Mouse (Mus musculus) kidney, adult 2 months (tissue): Measurements from ENCODE around the gene Gm44596. TPM values are rescaled to one million over a fixed set of nuclear protein-coding genes. Genes with fewer than 3 reads are reported as not detected.

Source experiments
- DNase-seq: peaks from one replicate; pipeline ENCODE4 v3.0.0; 2021
- H3K27ac ChIP-seq: fragments of 200-500 bp; 2 replicates; pipeline ENCODE4 v1.5.1; 2012; ENCODE audit warnings: low read depth, low read length, control low read depth, inconsistent platforms; ENCODE audit not compliant: insufficient read depth
- H3K27me3 ChIP-seq: fragments of 200-500 bp; replicated peaks from 2 replicates; pipeline ENCODE4 v1.6.1; 2012; ENCODE audit warnings: mild to moderate bottlenecking, moderate library complexity, low read length, inconsistent platforms; ENCODE audit not compliant: control insufficient read depth, insufficient read depth
- H3K36me3 ChIP-seq: fragments of 200-500 bp; 2 replicates; pipeline ENCODE4 v1.6.1; 2012; ENCODE audit warnings: mild to moderate bottlenecking, moderate library complexity, low read length, inconsistent platforms; ENCODE audit not compliant: control insufficient read depth, insufficient read depth
- H3K4me1 ChIP-seq: fragments of 200-500 bp; 2 replicates; pipeline ENCODE4 v1.6.1; 2011; ENCODE audit warnings: low read length; ENCODE audit not compliant: control insufficient read depth, insufficient read depth
- H3K4me3 ChIP-seq: fragments of 200-500 bp; 2 replicates; pipeline ENCODE4 v1.5.1; 2011; ENCODE audit warnings: mild to moderate bottlenecking, low read depth, low read length, control low read depth; ENCODE audit not compliant: insufficient read depth
- CTCF ChIP-seq: fragments of 200-500 bp; conservative IDR thresholded peaks from 2 replicates; pipeline ENCODE4 v1.5.1; 2011; ENCODE audit warnings: low read depth, mild to moderate bottlenecking, control low read depth, low read length, moderate library complexity, mixed read lengths; ENCODE audit not compliant: insufficient read depth, insufficient read length
- POLR2A ChIP-seq: fragments of 200-500 bp; IDR thresholded peaks from one replicate; pipeline ENCODE4 v1.6.1; 2011; ENCODE audit warnings: low read depth, low read length, control low read depth
- WGBS: fragments of 180-500 bp; shearing (Covaris S2); methylation state at CpG from one replicate; pipeline ENCODE4 v1.1.7; 2018; 5-methylcytosine and 5-hydroxymethylcytosine counted together
- polyA plus RNA-seq: library from polyadenylated mRNA; depleted of rRNA; stranded (reverse); fragments of >200 nt; gene quantifications from 2 replicates; pipeline ENCODE4 v1.2.3, GENCODE M21; 2012

The Gm44596 gene
- polyA plus RNA-seq, 1 experiment: not detected

DNA sequence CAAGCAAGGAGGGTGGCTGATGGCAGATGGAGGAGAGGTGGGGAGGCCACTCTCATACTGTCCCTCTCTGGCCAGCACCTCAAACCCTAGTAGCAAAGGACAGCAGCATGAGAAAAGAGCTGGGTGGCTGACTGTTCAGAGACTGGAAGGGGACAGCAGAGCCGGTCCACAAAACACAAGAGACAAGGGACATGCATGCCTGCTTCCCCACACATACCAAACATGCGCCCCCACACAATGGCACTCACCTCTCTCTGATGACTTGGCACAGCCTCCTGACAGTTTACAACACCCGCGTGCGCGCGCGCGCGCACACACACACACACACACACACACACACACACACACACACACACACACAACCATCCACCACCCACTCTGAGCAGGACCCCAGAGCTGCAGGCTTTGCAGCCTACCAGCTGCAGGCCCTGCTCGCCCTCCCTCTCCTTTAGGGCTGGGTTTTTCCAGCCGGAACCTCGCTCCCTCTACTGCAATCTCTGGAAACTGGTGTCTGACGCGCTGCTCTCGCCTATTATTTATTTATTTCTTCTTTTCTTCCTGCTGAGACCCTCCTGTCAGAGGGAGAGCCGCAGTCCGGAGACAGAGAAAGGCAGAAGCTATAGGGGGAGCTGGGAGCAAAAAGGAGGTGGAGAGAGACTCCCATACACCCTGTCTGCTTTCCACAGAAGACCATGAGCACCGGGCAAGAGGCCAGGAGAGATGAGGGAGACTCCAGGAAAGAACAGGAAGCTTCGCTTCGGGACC lies 24.3 kb downstream of the Gm44596 start:
- H3K27me3 ChIP-seq: no peaks in the 10 kb centered on the region
- TF ChIP-seq CTCF: no peak
- no peak for TF ChIP-seq POLR2A
- peak overlapping the region; percentile 19; the same call in 1 of the 2 replicates for H3K27ac ChIP-seq
- H3K4me3 ChIP-seq: peak overlapping the region; percentile 29; the same call in 1 of the 2 replicates
- peak; percentile 27 for DNase-seq
- 28% methylated on average over 21 of the region's 21 CpGs for WGBS
- no peaks in the 10 kb centered on the region for H3K36me3 ChIP-seq
- H3K4me1 ChIP-seq: peaks cover 3% of the 10 kb centered on the region; the same call in 1 of the 2 replicates

- Histone ChIP-seq H3K4me3 (no peak overlapping the region), H3K4me1 (peaks cover 3% of the 10 kb centered on the region; the same call in 1 of the 2 replicates), H3K36me3 (no peaks in the 10 kb centered on the region; the same call in 1 of the 2 replicates), H3K27me3 (no peaks in the 10 kb centered on the region), H3K27ac (no peak overlapping the region)
- 49% methylated on average over 5 of the region's 5 CpGs for WGBS
- TF ChIP-seq CTCF: no peak
- TF ChIP-seq POLR2A: no peak
- no peak for DNase-seq
These were observed 29.4 kb downstream of the Gm44596 start for GRCm38 (mm10) chr6:128404708-128405107.

- DNase-seq: peak; percentile 50
- Histone ChIP-seq H3K4me1 (no peaks in the 10 kb centered on the region), H3K27ac (no peak overlapping the region), H3K36me3 (no peaks in the 10 kb centered on the region; the same call in none of the 2 replicates), H3K27me3 (no peaks in the 10 kb centered on the region), H3K4me3 (no peak overlapping the region)
- TF ChIP-seq POLR2A (no peak), CTCF (no peak)
- WGBS: 64% methylated on average over 7 of the region's 7 CpGs
These were observed 33.3 kb downstream of the Gm44596 start for GRCm38 (mm10) chr6:128408544-128409125.

DNA sequence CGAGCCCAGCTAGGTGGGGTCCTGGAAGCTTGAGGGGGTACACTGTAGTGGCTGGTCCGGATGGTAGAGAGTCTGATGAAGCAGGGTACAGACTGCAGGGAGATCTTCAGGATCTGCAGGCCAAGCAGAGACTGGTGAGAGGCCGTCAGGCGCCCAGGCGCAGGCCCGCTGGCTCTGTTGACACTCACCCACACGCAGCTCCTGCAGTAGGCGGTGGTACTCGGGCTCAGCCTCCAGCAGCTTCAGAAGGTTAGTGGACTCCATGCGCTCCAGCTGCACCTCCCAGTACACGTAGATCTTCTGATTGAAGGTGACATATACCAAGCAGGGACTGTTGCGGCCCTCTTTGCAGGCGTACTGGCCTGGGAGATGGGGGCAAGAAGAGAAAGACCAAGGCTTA lies 35.0 kb downstream of the Gm44596 start:
- no peak overlapping the region for H3K27ac ChIP-seq
- WGBS: 96% methylated on average over 13 of the region's 13 CpGs
- H3K4me1 ChIP-seq: no peaks in the 10 kb centered on the region
- no peak overlapping the region for H3K4me3 ChIP-seq
- DNase-seq: no peak
- TF ChIP-seq CTCF (no peak), POLR2A (no peak)
- no peaks in the 10 kb centered on the region; the same call in none of the 2 replicates for H3K36me3 ChIP-seq
- no peaks in the 10 kb centered on the region for H3K27me3 ChIP-seq

- no peak overlapping the region for H3K27ac ChIP-seq
- WGBS: 11% methylated on average over 3 of the region's 3 CpGs
- no peak overlapping the region for H3K4me3 ChIP-seq
- no peaks in the 10 kb centered on the region; the same call in none of the 2 replicates for H3K36me3 ChIP-seq
- no peaks in the 10 kb centered on the region for H3K27me3 ChIP-seq
- H3K4me1 ChIP-seq: no peaks in the 10 kb centered on the region
- DNase-seq: peak; percentile 80
- peak; percentile 85 for TF ChIP-seq CTCF
- no peak for TF ChIP-seq POLR2A
These were observed 35.8 kb downstream of the Gm44596 start for GRCm38 (mm10) chr6:128411115-128411514.

GRCm38 (mm10) chr6:128416169-128416568 lies 40.9 kb downstream of the Gm44596 start:
- H3K4me3 ChIP-seq: no peak overlapping the region
- TF ChIP-seq CTCF: no peak
- no peak for TF ChIP-seq POLR2A
- WGBS: 83% methylated on average over 5 of the region's 5 CpGs
- H3K36me3 ChIP-seq: no peaks in the 10 kb centered on the region
- H3K4me1 ChIP-seq: no peaks in the 10 kb centered on the region
- no peak overlapping the region for H3K27ac ChIP-seq
- DNase-seq: no peak
- no peaks in the 10 kb centered on the region for H3K27me3 ChIP-seq

DNA sequence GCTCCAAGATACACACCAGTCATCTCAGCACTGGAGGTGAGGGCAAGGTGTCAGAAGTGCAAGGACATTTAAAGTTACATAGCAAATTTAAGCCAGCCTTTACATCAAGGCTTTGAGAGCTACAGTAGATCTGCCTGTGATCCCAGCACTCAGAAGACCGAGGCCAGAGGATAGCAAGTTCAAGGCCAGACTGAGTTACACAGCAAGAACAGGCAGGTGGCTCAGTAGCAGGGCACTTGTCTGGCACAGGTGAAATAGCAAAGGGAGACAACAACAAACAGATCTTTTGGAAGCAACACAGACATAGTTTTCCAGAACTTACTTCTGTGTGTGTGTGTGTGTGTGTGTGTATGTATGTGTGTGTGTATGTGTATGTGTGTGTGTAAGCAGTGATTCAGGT lies 42.8 kb downstream of the Gm44596 start:
- Histone ChIP-seq H3K4me3 (no peak overlapping the region), H3K36me3 (no peaks in the 10 kb centered on the region), H3K27me3 (no peaks in the 10 kb centered on the region), H3K4me1 (no peaks in the 10 kb centered on the region), H3K27ac (no peak overlapping the region)
- TF ChIP-seq POLR2A: no peak
- TF ChIP-seq CTCF: no peak
- WGBS: 94% methylated on average over 1 of the region's 1 CpGs
- no peak for DNase-seq
